Comparison of ENCODE assay signal across 8 mouse cellular contexts in the genomic region with DNA sequence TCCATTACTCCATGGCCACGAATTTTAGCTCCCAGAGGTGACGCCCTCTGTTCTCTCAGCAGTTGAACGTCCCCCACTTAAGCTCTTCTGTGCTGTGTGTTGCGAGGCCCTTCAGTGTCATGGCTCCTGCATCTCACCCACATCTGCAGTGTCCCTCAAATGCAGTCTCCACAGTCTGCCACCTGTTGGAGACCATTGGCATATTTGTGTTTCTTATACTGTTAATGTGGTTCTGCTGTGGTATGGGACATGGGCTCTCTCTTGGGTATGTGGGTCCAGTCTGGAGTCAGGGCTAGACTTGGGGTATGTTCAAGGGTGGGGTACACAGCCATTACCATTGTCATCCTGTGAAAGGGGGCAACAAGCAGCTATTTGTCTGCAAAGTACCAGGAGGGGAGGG. TPM values are rescaled to one million over a fixed set of nuclear protein-coding genes. Genes with fewer than 3 reads are reported as not detected.
A peak's percentile ranks its signal among the peaks of the same experiment; 100 is the strongest.
DNase-seq lines count a peak whose midpoint lies in the region; ATAC-seq and TF ChIP-seq lines count a peak whose summit lies in the region.

No protein-coding gene starts in this region.

- H3K36me3 ChIP-seq in hindbrain, embryonic 16.5 days (ENCODE audit: control insufficient read depth, insufficient read depth, low read length): peaks cover 34% of the 10 kb centered on the region
- peaks cover 26% of the 10 kb centered on the region for H3K36me3 ChIP-seq in midbrain, embryonic 15.5 days (replicated peaks)

- no peaks in the 10 kb centered on the region for H3K9me3 ChIP-seq in hindbrain, embryonic 16.5 days (ENCODE audit: control insufficient read depth, low read length)
- no peaks in the 10 kb centered on the region for H3K9me3 ChIP-seq in midbrain, embryonic 15.5 days

- H3K27ac ChIP-seq in layer of hippocampus, adult 2 months: no peak overlapping the region
- no peak overlapping the region for H3K27ac ChIP-seq in brown adipose tissue, adult 24 weeks (replicated peaks; ENCODE audit: low read depth, low read length)
- no peak overlapping the region for H3K27ac ChIP-seq in hindbrain, embryonic 16.5 days (ENCODE audit: low read depth, low read length)
- no peak overlapping the region for H3K27ac ChIP-seq in midbrain, embryonic 15.5 days

- peak overlapping the region; percentile 100 for H3K4me2 ChIP-seq in hindbrain, embryonic 16.5 days (ENCODE audit: low read length)
- H3K4me2 ChIP-seq in midbrain, embryonic 15.5 days: peak overlapping the region; percentile 79

- 78% methylated on average over 4 of the region's 4 CpGs for WGBS in hindbrain, embryonic 16.5 days
- 87% methylated on average over 4 of the region's 4 CpGs for WGBS in midbrain, embryonic 15.5 days

- peaks cover 11% of the 10 kb centered on the region for H3K4me1 ChIP-seq in brown adipose tissue, adult 24 weeks (ENCODE audit: control insufficient read depth, insufficient read depth, insufficient read length, low read length)
- peaks cover 15% of the 10 kb centered on the region for H3K4me1 ChIP-seq in hindbrain, embryonic 16.5 days (ENCODE audit: control insufficient read depth, insufficient read depth, low read depth, low read length)
- peaks cover 28% of the 10 kb centered on the region for H3K4me1 ChIP-seq in midbrain, embryonic 15.5 days

- H3K9ac ChIP-seq in hindbrain, embryonic 16.5 days (ENCODE audit: low read depth, low read length): no peak overlapping the region
- H3K9ac ChIP-seq in midbrain, embryonic 15.5 days: 0 out of 2 replicates have a peak overlapping the region, but pooled peaks have one; percentile 77

- peak; percentile 60 for TF ChIP-seq CTCF in layer of hippocampus, adult 2 months (conservative IDR thresholded peaks at IDR 0.05)

- H3K27me3 ChIP-seq in hindbrain, embryonic 16.5 days (replicated peaks; ENCODE audit: control insufficient read depth, insufficient read depth, low read length): no peaks in the 10 kb centered on the region
- H3K27me3 ChIP-seq in midbrain, embryonic 15.5 days (replicated peaks): no peaks in the 10 kb centered on the region

- no peak for ATAC-seq in hindbrain, embryonic 16.5 days
- ATAC-seq in midbrain, embryonic 15.5 days (replicated peaks): no peak

- DNase-seq in layer of hippocampus, adult 2 months (ENCODE audit: low spot score in 2 of 2): no peak
- DNase-seq in layer of hippocampus, adult 11-12 months (ENCODE audit: low spot score): no peak
- no peak for DNase-seq in right cerebral cortex, postnatal 25 days
- DNase-seq in ovary, postnatal 36 days (ENCODE audit: low spot score): no peak
- DNase-seq in thymus, postnatal 25 days: no peak

- peak overlapping the region; percentile 61 for H3K4me3 ChIP-seq in layer of hippocampus, adult 2 months
- peak overlapping the region; percentile 92 for H3K4me3 ChIP-seq in brown adipose tissue, adult 24 weeks (ENCODE audit: insufficient read depth, low read depth, low read length)
- H3K4me3 ChIP-seq in hindbrain, embryonic 16.5 days (ENCODE audit: low read length): no peak overlapping the region
- peak overlapping the region; percentile 92 for H3K4me3 ChIP-seq in midbrain, embryonic 15.5 days

RNA-seq across cellular contexts. Expression of gene Adrm1, which starts 1.9 kb away (rescaled TPM):
- 100 to 1,000 TPM; 105 to 108 TPM for total RNA-seq in layer of hippocampus, adult 2 months (2021)
- polyA plus RNA-seq in brown adipose tissue, adult 24 weeks (2012; ENCODE audit: insufficient read depth, insufficient read length, missing spikeins): 65.9 and 105 TPM in 2 replicates
- polyA plus RNA-seq in hindbrain, embryonic 16.5 days (2015; fragmentation: Nextera tagmentation; extraction: Ambion mirVana): 193 and 201 TPM in 2 replicates
- polyA plus RNA-seq in midbrain, embryonic 15.5 days (2015; fragmentation: Nextera tagmentation; extraction: Ambion mirVana): 205 and 213 TPM in 2 replicates

RNA-seq across cellular contexts. Expression of gene Lama5, which starts 52.5 kb away (rescaled TPM):
- total RNA-seq in layer of hippocampus, adult 2 months (2021): 1 to 10 TPM; 6.9 to 8.9 TPM
- polyA plus RNA-seq in brown adipose tissue, adult 24 weeks (2012; ENCODE audit: insufficient read depth, insufficient read length, missing spikeins): 3.2 and 7.3 TPM in 2 replicates
- polyA plus RNA-seq in hindbrain, embryonic 16.5 days (2015; fragmentation: Nextera tagmentation; extraction: Ambion mirVana): 2.2 and 3.5 TPM in 2 replicates
- 1.6 and 1.7 TPM in 2 replicates for polyA plus RNA-seq in midbrain, embryonic 15.5 days (2015; fragmentation: Nextera tagmentation; extraction: Ambion mirVana)

RNA-seq across cellular contexts. Expression of gene Osbpl2, which starts 54.1 kb away (rescaled TPM):
- 10 to 100 TPM; 46.0 to 49.2 TPM for total RNA-seq in layer of hippocampus, adult 2 months (2021)
- 27.2 and 38.7 TPM in 2 replicates for polyA plus RNA-seq in brown adipose tissue, adult 24 weeks (2012; ENCODE audit: insufficient read depth, insufficient read length, missing spikeins)
- 70.5 and 72.8 TPM in 2 replicates for polyA plus RNA-seq in hindbrain, embryonic 16.5 days (2015; fragmentation: Nextera tagmentation; extraction: Ambion mirVana)
- polyA plus RNA-seq in midbrain, embryonic 15.5 days (2015; fragmentation: Nextera tagmentation; extraction: Ambion mirVana): 80.3 and 81.2 TPM in 2 replicates
